21 mouse cellular contexts compared by ENCODE assay signal in the genomic region with DNA sequence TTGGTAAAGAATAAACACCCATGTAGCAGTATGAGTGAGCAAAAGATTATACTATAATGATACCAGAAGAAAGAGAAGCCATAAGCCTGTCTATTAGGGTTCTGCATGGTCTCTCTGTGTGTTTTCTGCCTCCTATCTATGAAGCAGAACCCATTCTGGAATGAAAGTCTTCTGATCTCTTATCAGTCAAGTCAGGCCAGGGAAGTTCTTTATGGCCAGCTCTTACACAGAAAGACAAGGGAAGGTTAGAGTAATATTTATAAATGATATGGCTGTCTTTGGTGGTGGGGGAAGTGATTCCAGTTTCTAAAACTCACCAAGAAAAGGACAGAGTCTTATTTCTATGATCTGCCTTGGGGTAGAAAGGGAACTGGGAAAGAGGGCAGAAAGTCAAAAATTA.
DNase-seq lines count a peak whose midpoint lies in the region; ATAC-seq and TF ChIP-seq lines count a peak whose summit lies in the region.
"Had no signal": no experiment of that assay in that cellular context is flagged by ENCODE, and none has a peak within 500 bp of the region (broad histone marks: within the 10 kb centered on the region; RNA-seq: fewer than 3 reads in every experiment).

No protein-coding gene starts in this region.

- H3K27me3 ChIP-seq in intestine, embryonic 15.5 days (replicated peaks), result no peaks in the 10 kb centered on the region
- H3K27me3 ChIP-seq in intestine, embryonic 16.5 days (replicated peaks; ENCODE audit: control insufficient read depth, insufficient read depth, low read length), result no peaks in the 10 kb centered on the region
- no peaks in the 10 kb centered on the region for H3K27me3 ChIP-seq in intestine, postnatal 0 days (replicated peaks; ENCODE audit: control insufficient read depth, insufficient read depth, low read length)
- H3K27me3 ChIP-seq: CH12.LX had no signal

- H3K9me3 ChIP-seq in intestine, embryonic 15.5 days, result no peaks in the 10 kb centered on the region
- no peaks in the 10 kb centered on the region for H3K9me3 ChIP-seq in intestine, embryonic 16.5 days (ENCODE audit: control insufficient read depth, low read length)
- no peaks in the 10 kb centered on the region for H3K9me3 ChIP-seq in intestine, postnatal 0 days (ENCODE audit: control insufficient read depth)
- H3K9me3 ChIP-seq: G1E had no signal

- no peak overlapping the region for H3K27ac ChIP-seq in intestine, embryonic 15.5 days
- no peak overlapping the region for H3K27ac ChIP-seq in intestine, embryonic 16.5 days (ENCODE audit: low read length)
- H3K27ac ChIP-seq in intestine, postnatal 0 days (ENCODE audit: low read depth, low read length), result no peak overlapping the region

- H3K4me1 ChIP-seq in intestine, embryonic 15.5 days (replicated peaks), result no peaks in the 10 kb centered on the region
- H3K4me1 ChIP-seq in intestine, embryonic 16.5 days (ENCODE audit: control insufficient read depth, insufficient read depth, low read length), result no peaks in the 10 kb centered on the region
- H3K4me1 ChIP-seq in intestine, postnatal 0 days (replicated peaks; ENCODE audit: control insufficient read depth, insufficient read depth, low read length), result no peaks in the 10 kb centered on the region

- no peak for TF ChIP-seq CTCF in intestine, postnatal 0 days (IDR thresholded peaks at IDR 0.05; ENCODE audit: low read depth)

- H3K4me2 ChIP-seq in intestine, embryonic 15.5 days (replicated peaks), result no peak overlapping the region
- H3K4me2 ChIP-seq in intestine, embryonic 16.5 days (ENCODE audit: low read depth, low read length), result peak overlapping the region; percentile 7; the same call in 1 of the 2 replicates
- H3K4me2 ChIP-seq in intestine, postnatal 0 days (replicated peaks; ENCODE audit: low read depth), result peak overlapping the region; percentile 2; the same call in 1 of the 2 replicates

- no peak overlapping the region for H3K4me3 ChIP-seq in intestine, embryonic 15.5 days (replicated peaks)
- no peak overlapping the region for H3K4me3 ChIP-seq in intestine, embryonic 16.5 days (ENCODE audit: low read length)
- H3K4me3 ChIP-seq in intestine, postnatal 0 days (ENCODE audit: low read depth, low read length), result no peak overlapping the region

- H3K9ac ChIP-seq in intestine, embryonic 15.5 days, result no peak overlapping the region
- no peak overlapping the region for H3K9ac ChIP-seq in intestine, embryonic 16.5 days (ENCODE audit: low read depth, low read length)
- H3K9ac ChIP-seq in intestine, postnatal 0 days (ENCODE audit: low read depth, low read length), result no peak overlapping the region

- DNase-seq in left cerebral cortex, adult 8-10 months (ENCODE audit: low spot score in 2 of 2), result no peak
- no peak for DNase-seq in cerebellum, adult 8-10 months
- DNase-seq in heart, adult 11 months, result no peak
- DNase-seq: adrenal gland, adult 2 months; adrenal gland, adult 8-10 months; adrenal gland, postnatal 10 days; adrenal gland, postnatal 14 days; adrenal gland, postnatal 25 days; adrenal gland, postnatal 36 days; B cell, adult 2 months; cerebellum, adult 11 months; cerebellum, adult 11-12 months; cerebellum, adult 18-20 months had no signal

- peak; percentile 72 for ATAC-seq in intestine, embryonic 15.5 days
- ATAC-seq in intestine, embryonic 16.5 days, result peak; percentile 77
- no peak for ATAC-seq in intestine, postnatal 0 days
- ATAC-seq: activated CD4-positive, CD25-positive, alpha-beta regulatory T cell, adult 4 months; CD4-positive, CD25-positive, alpha-beta regulatory T cell, adult 4 months; Patski had no signal

- no peaks in the 10 kb centered on the region for H3K36me3 ChIP-seq in intestine, embryonic 15.5 days
- no peaks in the 10 kb centered on the region for H3K36me3 ChIP-seq in intestine, embryonic 16.5 days (ENCODE audit: control insufficient read depth, insufficient read depth, low read length)
- no peaks in the 10 kb centered on the region for H3K36me3 ChIP-seq in intestine, postnatal 0 days (ENCODE audit: control insufficient read depth, insufficient read depth)
- H3K36me3 ChIP-seq: G1E had no signal
